Mouse (Mus musculus): ENCODE results near the gene Arhgap23. TPM values are rescaled to one million over a fixed set of nuclear protein-coding genes. Genes with fewer than 3 reads are reported as not detected.
A peak's percentile ranks its signal among the peaks of the same experiment; 100 is the strongest.

Arhgap23 gene
- total RNA-seq, 2 experiments from 2014 or later: 71.4 to 73.5 TPM

DNA sequence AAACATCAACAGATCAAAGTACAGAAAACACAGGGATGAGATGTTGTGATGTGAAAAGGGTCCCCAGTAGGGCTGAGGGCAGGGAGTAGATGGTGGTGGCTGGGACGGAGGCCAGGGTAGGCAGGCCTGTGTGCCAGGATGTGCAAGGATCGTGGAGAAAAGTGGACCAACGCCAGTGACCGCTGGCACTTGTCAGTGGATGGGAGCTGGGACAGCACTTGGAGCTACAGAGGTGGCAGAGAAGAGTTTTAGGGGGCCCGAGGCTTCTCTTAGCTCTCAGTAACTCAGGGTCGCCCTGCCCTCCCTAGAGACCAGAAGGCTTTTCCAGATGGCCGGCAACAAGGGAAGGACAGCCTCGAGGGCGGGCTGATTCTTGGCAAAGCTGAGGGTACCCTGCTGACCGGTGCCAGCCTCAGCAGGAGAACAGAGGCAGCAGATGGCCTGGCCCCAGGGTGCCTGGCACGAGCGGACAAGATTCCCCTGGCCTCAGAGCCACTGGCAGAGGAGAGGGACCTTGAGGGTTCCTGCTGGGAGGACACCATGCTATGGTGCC lies 127.9 kb downstream of the Arhgap23 start:
- peak in 1 of 2 experiments; percentile 55 for DNase-seq (ENCODE audit: extremely low spot score in 1 of 2, low spot score in 1 of 2)

DNA sequence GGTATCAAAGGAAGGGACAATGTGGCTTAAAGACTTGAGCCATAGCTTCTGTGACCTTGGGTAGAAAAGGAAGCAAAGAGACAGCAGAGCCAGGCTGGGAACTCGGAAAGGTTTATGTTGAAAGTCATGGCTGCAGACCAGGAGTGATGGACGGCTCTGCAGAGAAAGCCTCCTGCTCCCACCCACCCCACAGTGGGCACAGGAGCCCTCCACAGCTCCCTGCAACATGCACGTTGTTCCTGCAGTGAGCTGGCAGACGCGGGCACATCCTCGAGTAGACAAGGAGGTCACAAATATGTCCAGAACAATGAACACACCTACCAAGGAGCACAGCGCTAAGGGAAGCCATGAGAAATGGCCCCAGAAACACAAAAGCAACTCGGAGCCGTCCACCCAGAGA lies 128.6 kb downstream of the Arhgap23 start:
- no peak for DNase-seq (ENCODE audit: extremely low spot score in 1 of 2, low spot score in 1 of 2)

DNA sequence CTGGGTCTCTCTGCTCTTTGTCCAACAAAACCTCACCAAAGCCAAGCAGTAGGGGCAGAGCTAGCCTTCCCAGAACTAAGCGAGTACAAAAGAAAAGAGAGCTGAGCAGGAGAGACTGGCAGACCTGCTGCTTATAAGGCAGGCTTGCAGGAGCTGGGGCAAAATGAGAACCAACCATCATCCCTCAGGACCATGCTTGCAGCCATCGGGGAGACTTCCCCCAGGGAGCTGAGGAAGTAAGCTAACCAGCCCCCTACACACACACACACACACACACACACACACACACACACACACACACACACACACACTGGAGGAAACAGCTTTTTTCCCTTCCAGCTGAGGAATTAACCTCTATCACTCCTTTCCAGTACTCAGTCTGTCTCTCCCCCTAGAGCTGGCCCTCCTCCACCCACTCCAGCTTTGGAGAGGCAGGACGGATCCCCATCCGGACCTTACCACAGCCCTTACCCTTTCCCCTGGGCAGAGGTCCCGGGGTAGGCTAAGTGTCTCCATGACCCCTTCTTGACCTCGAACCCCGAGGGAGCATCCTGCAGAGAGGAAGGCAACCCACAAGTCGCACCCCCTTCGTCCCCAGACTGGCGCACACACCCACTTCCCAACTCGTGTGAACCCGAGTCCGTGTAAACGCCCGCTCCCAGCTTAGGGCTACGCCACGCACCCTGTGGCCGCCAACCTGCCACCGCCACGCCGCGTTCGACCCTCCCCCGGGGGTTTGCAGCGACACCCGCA lies 130.7 kb downstream of the Arhgap23 start:
- DNase-seq (ENCODE audit: extremely low spot score in 1 of 2, low spot score in 1 of 2): no peak

DNA sequence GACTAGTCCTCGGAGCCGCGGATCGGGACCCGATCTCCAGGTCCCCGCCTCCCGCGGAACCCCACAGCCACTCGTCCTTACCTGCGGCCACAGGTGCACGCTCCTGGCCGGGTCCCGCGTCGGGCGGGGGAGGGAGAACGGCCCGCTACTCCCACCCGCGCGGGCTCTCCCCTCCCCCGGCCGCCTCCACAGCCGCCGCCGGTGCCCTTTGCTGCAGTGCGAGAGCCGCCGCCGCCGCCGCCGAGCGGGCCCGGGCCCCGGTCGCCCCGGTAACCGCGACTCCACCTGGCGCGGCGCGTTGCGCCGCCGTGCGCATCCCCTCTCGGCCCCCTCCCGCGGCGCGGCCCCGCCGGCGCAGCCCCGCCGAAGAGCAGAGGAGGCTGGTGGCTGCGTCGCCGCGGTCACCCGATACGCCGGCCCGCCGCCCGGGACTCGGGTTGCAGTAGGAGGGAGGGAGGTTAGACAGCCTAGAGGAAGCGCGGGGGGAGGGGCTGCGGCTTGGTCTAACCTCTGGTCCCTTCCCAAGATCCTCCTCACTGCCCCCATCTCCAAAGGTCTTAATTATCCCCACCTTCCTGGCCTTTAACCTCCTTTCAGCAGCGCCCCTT lies 131.6 kb downstream of the Arhgap23 start:
- no peak for DNase-seq (ENCODE audit: extremely low spot score in 1 of 2, low spot score in 1 of 2)

DNA sequence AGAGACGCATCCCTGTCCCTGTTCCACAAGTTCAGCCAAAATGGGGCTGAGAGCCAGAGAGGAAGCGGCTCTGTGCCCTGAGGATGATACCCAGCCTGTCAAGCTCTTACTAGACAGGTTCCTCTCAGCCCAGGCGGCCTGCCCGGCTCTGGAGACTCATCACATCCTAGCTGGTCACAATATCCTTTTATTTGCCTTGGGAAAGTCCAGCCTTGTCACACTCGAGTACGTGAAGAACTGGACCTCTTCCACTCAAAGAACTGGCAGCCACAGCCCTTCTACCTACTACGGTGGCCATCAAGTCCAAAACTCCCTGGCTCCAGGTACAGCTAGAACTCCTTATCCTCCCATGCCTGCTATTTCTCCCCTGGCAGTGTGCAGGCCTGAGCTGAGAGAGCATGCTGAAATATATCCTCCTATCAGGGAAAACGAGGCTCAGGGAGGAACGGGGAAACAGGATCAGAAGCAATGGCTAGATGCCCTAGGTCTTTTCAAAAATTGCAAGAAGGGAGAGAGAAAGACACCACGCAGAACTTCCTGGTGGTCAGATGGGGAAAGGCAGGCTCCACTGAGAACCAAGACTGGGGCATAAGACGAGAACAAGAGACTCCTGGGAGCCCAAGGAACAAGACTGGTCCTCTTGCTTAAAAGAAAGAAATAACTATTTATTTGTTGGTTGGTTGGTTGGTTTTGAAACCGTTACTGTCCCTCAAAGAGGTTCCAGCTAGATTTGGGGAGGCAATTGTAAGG lies 132.8 kb downstream of the Arhgap23 start:
- no peak for DNase-seq (ENCODE audit: extremely low spot score in 1 of 2, low spot score in 1 of 2)

DNA sequence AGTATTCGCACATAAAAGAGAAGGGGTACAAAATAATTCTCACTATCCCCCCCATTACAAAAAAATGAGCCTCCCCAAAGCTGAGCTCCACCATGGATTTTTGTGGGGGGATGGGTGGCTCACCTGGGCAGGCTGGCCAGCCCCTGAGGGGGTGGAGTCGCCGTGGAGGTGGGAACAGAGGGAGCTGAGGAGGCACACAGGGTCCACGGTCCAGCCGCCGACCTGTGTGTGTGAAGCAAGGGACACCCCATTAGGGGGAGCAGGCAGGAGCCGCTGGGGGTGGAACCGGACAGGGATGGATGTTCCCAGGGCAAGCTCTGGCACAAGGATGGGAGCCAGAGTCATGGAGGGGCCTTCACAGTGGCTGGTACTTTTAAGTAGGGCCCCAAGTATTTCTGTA lies 133.4 kb downstream of the Arhgap23 start:
- DNase-seq (ENCODE audit: extremely low spot score in 1 of 2, low spot score in 1 of 2): no peak

Other genes with a start within 250 kb of the Arhgap23 start
- 100 to 1,000 TPM; 123 to 130 TPM for gene Kpnb1, start 227.7 kb upstream of the Arhgap23 start, total RNA-seq (2021)
- 100 to 1,000 TPM; 130 to 144 TPM for gene Npepps, start 134.9 kb upstream of the Arhgap23 start, total RNA-seq (2021)
- gene Mrpl45, start 99.8 kb upstream of the Arhgap23 start, total RNA-seq (2021): 10 to 100 TPM; 24.1 to 31.3 TPM
- under 1 TPM; 0.15 to 0.16 TPM for gene Gpr179, start 63.5 kb upstream of the Arhgap23 start, total RNA-seq (2021)
- 10 to 100 TPM; 79.6 to 80.0 TPM for gene Socs7, start 53.0 kb upstream of the Arhgap23 start, total RNA-seq (2021)
- under 1 TPM in 1 of 2 experiments, not detected in 1; 0.20 TPM for gene 4933428G20Rik, start 84.8 kb downstream of the Arhgap23 start, total RNA-seq (2021)
- gene Srcin1, start 160.7 kb downstream of the Arhgap23 start, total RNA-seq (2021): 100 to 1,000 TPM; 260 to 270 TPM
- gene Epop, start 214.2 kb downstream of the Arhgap23 start, total RNA-seq (2021): 10 to 100 TPM; 28.8 to 34.3 TPM
- gene Mllt6, start 247.9 kb downstream of the Arhgap23 start, total RNA-seq (2021): 100 to 1,000 TPM in 1 of 2 experiments, 10 to 100 TPM in 1; 88.5 to 105 TPM

Data from layer of hippocampus, postnatal 25 days (tissue).